Mouse (Mus musculus) CD4-positive naive resting alpha-beta T cell, adult 57 days (primary cell): ENCODE results near the gene Hgd. TPM values are rescaled to one million over a fixed set of nuclear protein-coding genes. Genes with fewer than 3 reads are reported as not detected.

ENCODE experiments used
- total RNA-seq: library from RNA; stranded (reverse); gene quantifications from one replicate; pipeline ENCODE4 v1.2.4, GENCODE M21; 2023

The Hgd gene
- not detected for total RNA-seq

GRCm38 (mm10) chr16:37579994-37580393 lies at the start of gene Hgd:
Hgd (plus strand) TSS chr16:37580153.

GRCm38 (mm10) chr16:37539611-37540580 lies 40.1 kb upstream of the Hgd start, which contains the start of the genes Gtf2e1 and Rabl3:
Gtf2e1 (minus strand) TSS chr16:37539789.
Rabl3 (plus strand) TSS chr16:37539885.

GRCm38 (mm10) chr16:37653731-37654657 lies 74.0 kb downstream of the Hgd start, which contains the start of gene Ndufb4:
Ndufb4 (minus strand) TSS chr16:37654453.

Other genes with a start within 250 kb of the Hgd start
- not detected for gene Stxbp5l, start 195.2 kb upstream of the Hgd start, total RNA-seq
- 14.5 TPM for gene Gtf2e1, start 40.4 kb upstream of the Hgd start, total RNA-seq
- 11.6 TPM for gene Rabl3, start 40.3 kb upstream of the Hgd start, total RNA-seq
- 36.4 TPM for gene Ndufb4, start 74.3 kb downstream of the Hgd start, total RNA-seq
- gene Fstl1, start 196.7 kb downstream of the Hgd start, total RNA-seq, result 1.7 TPM